Mouse (Mus musculus): Measurements from ENCODE around the gene Spty2d1.

Gene Spty2d1

GRCm38 (mm10) chr7:47022482-47022881, 14.3 kb upstream of the Spty2d1 start:
- DNase-seq (ENCODE audit: low spot score in 2 of 2), result peak in 1 of 2 experiments; percentile 36

DNA sequence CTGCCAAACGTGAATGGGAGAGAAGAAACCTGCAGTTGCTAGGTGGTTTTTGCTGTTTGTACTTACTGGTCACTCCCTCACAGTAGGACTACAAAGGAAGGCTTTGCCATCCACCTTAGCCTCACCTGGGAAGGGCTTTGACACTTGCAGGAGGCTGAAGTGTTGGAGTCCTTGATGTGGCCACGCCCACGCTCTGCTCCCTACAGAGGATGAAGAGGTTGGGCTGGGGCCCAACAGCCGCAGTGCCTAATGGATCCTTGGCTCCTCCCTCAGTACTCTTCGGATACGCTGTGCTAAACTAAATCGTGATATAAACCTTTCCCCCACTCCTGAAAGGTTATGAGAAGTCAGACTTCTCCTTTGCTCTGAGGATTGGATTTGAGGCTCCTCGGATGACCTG, 12.7 kb upstream of the Spty2d1 start:
- no peak for DNase-seq (ENCODE audit: low spot score in 2 of 2)

- DNase-seq (ENCODE audit: low spot score in 2 of 2), result no peak
These were observed 11.4 kb upstream of the Spty2d1 start for GRCm38 (mm10) chr7:47019641-47020040.

GRCm38 (mm10) chr7:47017146-47017545, 8.9 kb upstream of the Spty2d1 start:
- DNase-seq (ENCODE audit: low spot score in 2 of 2), result no peak

DNA sequence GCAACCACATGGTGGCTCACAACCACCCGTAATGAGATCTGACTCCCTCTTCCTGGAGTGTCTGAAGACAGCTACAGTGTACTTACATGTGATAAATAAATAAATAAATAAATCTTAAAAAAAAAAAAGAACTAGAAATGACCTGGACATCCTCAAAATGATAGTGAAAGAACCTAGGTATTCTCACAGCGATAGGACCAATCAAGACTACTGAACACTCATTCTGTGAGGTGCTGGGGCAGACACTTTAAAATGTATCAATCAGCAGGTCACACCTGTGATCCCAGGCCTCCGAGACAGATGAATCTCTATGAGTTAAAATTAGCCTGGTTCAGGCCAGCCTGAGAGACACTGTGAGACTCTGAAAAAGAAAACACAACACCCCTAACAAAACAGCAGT, 8.4 kb upstream of the Spty2d1 start:
- no peak for DNase-seq (ENCODE audit: low spot score in 2 of 2)

- DNase-seq (ENCODE audit: low spot score in 2 of 2), result peak; percentile 32 to 83
These were observed 7.3 kb upstream of the Spty2d1 start for GRCm38 (mm10) chr7:47015390-47016065.

GRCm38 (mm10) chr7:47014564-47015389, 6.6 kb upstream of the Spty2d1 start:
- peak in 1 of 2 experiments; percentile 50 for DNase-seq (ENCODE audit: low spot score in 2 of 2)

DNA sequence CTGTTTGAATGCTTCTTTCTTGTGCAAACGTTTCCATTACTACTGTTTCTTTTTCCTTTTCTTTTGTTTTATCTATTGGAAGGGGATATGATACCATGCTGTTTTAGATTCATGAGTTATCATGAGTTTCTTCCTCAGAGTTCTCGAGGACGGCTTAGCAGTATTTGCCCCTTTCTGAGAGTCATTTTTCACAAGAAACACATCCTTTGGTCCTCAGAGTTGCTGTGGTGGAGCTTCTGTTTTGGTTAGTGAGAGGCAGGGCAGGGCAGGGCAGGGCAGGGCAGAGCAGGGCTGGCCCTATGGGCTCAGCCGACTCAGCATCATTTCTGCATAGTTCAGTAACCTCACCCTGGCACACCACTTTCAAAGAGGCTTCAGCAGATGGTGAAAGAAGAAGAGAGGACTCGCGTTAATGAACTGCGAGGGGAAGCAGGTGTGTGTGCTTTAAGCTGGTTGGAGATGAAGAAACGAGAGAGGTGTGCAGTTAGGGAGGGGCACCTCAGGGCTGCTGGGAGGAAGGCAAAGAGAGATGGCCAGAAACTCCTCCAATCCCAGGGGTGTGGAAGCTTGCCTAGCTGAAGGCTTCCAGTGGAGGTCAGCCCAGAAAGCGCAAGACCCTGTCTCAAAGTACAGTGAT, 5.0 kb upstream of the Spty2d1 start:
- peak in 1 of 2 experiments; percentile 38 for DNase-seq (ENCODE audit: low spot score in 2 of 2)

DNA sequence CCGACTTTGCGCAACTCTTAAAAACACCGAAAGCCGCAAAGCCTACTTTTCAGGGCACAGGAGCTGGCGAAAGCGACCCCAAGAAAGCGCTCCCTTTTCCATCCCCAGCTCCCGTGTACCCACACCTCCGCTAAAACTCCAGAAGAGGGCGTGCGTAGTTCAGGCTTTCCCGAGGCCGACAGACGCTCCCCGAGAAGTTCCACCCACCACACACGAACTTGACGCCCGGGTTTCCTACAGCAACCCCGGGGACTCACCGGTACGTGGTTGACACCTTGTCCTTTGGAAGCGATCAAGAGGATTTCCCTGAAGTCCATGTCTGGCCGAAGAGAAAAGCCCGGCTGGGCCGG, 418 bp downstream of the Spty2d1 start:
- no peak for DNase-seq (ENCODE audit: low spot score in 2 of 2)

DNA sequence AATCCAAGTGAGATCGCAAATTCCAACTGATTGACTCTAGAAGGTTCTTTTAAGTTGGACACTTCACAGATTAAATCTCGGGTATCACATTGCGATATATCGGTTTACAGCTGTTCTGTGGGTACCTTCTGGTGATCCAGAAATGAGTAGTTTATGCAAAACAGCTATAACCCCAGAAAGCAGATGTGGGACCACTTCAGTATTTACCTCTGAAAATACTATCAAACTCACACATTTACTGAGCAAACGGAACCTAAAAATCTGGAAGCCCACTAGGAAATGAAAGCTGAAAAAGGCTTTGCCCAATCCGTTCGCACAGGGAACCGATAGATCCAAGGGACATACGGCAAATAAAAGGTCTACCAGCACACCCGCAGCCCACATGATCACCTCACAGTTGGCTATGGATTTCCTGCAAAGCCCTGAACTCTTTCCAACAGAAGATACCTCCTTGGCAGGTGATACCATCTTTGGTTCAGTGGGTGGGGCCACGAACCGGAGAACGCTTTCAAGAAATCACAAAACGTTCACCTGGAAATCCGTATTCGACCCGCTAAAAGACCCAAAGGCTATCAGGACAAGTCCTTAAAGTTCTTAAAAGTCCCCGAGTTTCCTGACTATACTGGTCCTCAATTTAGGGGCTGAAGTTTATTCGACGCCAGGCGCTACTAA, 966 bp downstream of the Spty2d1 start:
- DNase-seq (ENCODE audit: low spot score in 2 of 2), result peak in 1 of 2 experiments; percentile 34

DNA sequence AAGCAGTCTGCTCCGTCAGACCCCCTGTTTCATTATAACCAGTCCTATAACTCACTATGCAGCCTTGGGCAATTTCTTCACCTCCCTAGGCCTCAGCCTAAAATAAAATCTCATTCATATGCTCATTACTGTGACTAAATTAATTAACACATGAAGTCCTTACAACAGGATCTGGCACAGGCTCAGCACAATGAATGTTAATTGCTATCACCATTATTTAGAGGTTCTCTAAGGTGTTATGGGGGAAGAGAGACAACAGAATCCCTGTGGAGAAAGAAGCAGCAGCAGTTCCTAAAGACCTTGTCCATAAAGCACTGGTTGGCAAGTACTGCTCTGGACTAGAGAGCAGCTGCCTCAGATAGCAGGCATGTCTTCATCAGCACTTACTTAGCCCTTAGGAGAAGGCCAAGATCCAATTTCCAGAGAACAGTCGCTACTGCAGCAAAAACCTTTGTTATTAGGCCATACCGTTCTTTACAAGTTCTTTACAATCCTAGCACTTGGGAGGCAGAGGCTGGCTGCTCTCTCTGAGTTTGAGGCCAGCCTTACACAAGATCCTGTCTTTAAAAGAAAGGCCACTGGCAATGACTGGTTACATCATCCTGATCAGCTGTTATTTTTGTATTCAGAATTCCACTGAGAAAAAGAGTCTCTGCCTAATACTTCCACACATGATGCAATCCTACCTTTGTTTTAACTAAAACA, 4.6 kb downstream of the Spty2d1 start:
- no peak for DNase-seq (ENCODE audit: low spot score in 2 of 2)

GRCm38 (mm10) chr7:47001900-47002275, 6.3 kb downstream of the Spty2d1 start:
- no peak for DNase-seq (ENCODE audit: low spot score in 2 of 2)

GRCm38 (mm10) chr7:47001125-47001899, 6.9 kb downstream of the Spty2d1 start:
- DNase-seq (ENCODE audit: low spot score in 2 of 2), result no peak

DNA sequence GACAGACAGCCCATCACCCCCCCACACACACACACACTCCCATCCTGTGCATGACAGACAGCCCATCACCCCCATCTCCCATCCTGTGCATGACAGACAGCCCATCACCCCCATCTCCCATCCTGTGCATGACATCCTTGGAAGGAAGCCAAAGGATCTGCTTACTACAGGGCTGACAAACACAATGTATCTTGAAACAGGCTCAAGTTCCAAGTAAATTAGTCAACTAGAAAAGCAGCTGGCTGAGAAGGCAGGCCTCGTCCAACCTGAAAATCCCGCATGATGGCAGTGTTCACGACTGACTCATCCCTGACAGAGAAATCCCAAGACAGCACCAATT, 7.6 kb downstream of the Spty2d1 start:
- DNase-seq (ENCODE audit: low spot score in 2 of 2), result no peak

GRCm38 (mm10) chr7:46999983-47000643, 8.1 kb downstream of the Spty2d1 start:
- no peak for DNase-seq (ENCODE audit: low spot score in 2 of 2)

GRCm38 (mm10) chr7:46998942-46999341, 9.3 kb downstream of the Spty2d1 start:
- no peak for DNase-seq (ENCODE audit: low spot score in 2 of 2)

- no peak for DNase-seq (ENCODE audit: low spot score in 2 of 2)
These were observed 10.4 kb downstream of the Spty2d1 start for GRCm38 (mm10) chr7:46997644-46998395.

DNA sequence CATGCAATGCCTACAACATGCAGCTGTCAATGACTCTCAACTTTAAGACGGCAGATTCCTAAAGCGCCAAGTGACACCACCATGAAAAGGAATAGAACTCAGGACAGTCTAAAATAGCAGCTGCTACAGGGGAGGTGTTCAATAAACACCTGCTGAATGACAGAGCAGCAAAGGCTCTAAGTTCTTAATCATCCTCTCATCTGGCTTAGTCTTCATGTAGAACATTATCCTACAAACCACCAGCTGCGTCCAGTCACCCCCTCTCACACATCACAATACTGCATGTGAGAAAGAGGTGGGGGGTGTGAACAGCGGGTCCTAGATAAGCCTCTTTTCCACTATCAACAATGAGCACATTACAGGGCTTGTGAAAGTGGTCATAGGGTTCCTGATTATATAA, 11.2 kb downstream of the Spty2d1 start:
- DNase-seq (ENCODE audit: low spot score in 2 of 2), result no peak

DNA sequence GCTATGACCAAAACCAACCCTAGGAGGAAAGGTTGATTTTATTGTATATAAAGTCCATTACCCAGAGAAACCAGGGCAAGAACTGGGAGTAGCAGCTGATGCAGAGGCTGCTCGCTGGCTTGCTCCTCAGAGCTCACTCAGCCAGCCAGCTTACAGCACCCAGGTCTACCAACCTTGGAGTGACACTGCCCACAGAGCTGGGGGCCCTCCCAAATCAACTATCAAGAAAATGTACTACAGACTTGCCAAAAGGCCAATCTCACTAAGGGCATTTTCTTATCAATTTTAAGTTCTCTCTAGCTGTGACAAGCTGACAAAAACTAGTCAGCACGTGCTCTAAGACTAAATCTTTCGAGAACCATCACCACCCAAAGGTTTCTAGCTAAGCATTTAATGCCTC, 12.7 kb downstream of the Spty2d1 start:
- no peak for DNase-seq (ENCODE audit: low spot score in 2 of 2)

DNA sequence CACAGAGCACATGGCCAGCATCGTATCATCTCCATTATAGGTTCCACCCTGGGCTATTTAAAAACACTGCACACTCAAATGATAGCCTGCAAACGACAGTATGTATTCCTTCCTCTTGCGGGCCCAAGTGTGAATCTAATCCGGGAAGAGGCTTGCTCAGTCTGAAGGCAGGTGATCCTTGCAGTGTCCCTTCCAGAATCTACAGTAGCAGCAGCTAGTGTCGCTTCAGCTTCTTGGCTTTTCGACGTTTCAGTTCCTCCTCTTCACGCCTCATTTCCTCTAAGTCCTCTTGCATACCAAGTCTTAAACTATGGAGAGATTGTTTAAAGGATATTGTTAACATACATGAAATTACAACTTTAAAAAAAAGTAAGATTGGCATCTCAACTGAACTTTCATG, 15.1 kb downstream of the Spty2d1 start:
- no peak for DNase-seq (ENCODE audit: low spot score in 2 of 2)
